Mouse (Mus musculus) midbrain, embryonic 15.5 days (tissue): ENCODE measurements at regions not wholly inside any gene's neighbourhood (a gene's known extent, or its start where the extent isn't known, plus 50 kb on each side); places are given as distances from the start of the nearest gene placed in this dataset.

Experiments used
- ATAC-seq: fragments of 200-750 bp; cut with Nextera tagmentation; replicated peaks from 2 replicates; pipeline ENCODE4 v1.8.0; 2017; ENCODE audit warnings: moderate TSS enrichment
- H3K27ac ChIP-seq: fragments of 300-500 bp; sonication (generic); 2 replicates; pipeline ENCODE4 v1.5.1; 2015; ENCODE audit warnings: mild to moderate bottlenecking, inconsistent platforms
- H3K27me3 ChIP-seq: fragments of 300-500 bp; sonication (generic); replicated peaks from 2 replicates; pipeline ENCODE4 v1.6.1; 2015; ENCODE audit warnings: inconsistent platforms
- H3K36me3 ChIP-seq: fragments of 300-500 bp; sonication (generic); replicated peaks from 2 replicates; pipeline ENCODE4 v1.6.1; 2015; ENCODE audit warnings: inconsistent platforms
- H3K4me1 ChIP-seq: fragments of 300-500 bp; sonication (generic); 2 replicates; pipeline ENCODE4 v1.6.1; 2015; ENCODE audit warnings: inconsistent platforms
- H3K4me2 ChIP-seq: fragments of 300-500 bp; sonication (generic); 2 replicates; pipeline ENCODE4 v1.6.1; 2015; ENCODE audit warnings: inconsistent platforms, mild to moderate bottlenecking, moderate library complexity
- H3K4me3 ChIP-seq: fragments of 300-500 bp; sonication (generic); 2 replicates; pipeline ENCODE4 v1.5.1; 2015; ENCODE audit warnings: mild to moderate bottlenecking, inconsistent platforms
- H3K9ac ChIP-seq: fragments of 300-500 bp; sonication (generic); 2 replicates; pipeline ENCODE4 v1.6.1; 2015; ENCODE audit warnings: mild to moderate bottlenecking, inconsistent platforms
- H3K9me3 ChIP-seq: fragments of 300-500 bp; sonication (generic); 2 replicates; pipeline ENCODE4 v1.6.1; 2016; ENCODE audit warnings: inconsistent platforms
- WGBS: fragments of 180-500 bp; shearing (Covaris S2); methylation state at CpG from one replicate; pipeline ENCODE4 v1.1.7; 2015; ENCODE audit warnings: mixed read lengths; 5-methylcytosine and 5-hydroxymethylcytosine counted together

DNA sequence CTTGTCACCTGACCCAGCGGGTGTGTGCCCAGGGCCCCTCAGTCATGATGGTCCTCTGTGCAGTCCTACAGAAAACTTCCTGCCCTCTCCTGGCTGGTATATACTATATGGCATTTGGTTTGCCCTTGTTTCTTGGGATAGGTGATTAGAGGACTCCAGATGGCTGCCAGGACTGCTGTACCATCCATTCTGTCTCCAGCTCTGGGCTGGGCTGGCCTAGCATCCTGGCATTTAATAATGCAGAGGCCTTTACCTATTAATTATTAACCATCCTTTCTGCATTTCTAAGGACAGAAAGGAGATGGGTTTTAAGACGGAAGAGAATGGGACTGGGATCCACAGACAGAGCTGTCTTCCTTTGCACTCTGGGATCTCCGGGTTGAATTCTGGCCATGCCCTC, 288.7 kb upstream of the Myt1l start:
- H3K9me3 ChIP-seq = no peaks in the 10 kb centered on the region
- no peak overlapping the region for H3K4me2 ChIP-seq
- no peak overlapping the region for H3K4me3 ChIP-seq
- peaks cover 32% of the 10 kb centered on the region for H3K4me1 ChIP-seq
- WGBS = 68% methylated on average over 3 of the region's 3 CpGs
- H3K36me3 ChIP-seq = no peaks in the 10 kb centered on the region
- H3K27ac ChIP-seq = peak overlapping the region; percentile 74
- H3K27me3 ChIP-seq = no peaks in the 10 kb centered on the region
- no peak overlapping the region for H3K9ac ChIP-seq
- ATAC-seq = peak; percentile 44

DNA sequence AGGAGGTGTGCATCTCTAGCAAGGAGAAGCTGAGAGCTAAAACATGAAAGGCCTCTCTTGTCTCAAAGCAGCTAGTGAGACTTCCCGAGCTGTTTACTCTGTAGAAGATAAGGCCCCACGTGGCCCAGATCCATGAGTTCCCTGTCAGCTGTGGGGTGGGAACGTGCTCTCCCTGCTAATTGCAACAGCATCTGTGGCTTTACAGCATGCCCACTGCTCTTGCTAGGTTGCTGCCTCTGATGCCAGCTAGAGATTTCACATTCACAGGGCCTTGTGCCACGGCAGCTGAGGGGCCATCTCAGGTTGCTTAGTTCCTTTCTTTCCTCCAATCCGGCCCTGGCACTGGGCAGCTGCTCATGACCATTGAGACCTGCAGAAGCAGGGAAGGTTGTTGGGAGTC, 288.2 kb upstream of the Myt1l start:
- H3K27me3 ChIP-seq = no peaks in the 10 kb centered on the region
- peaks cover 32% of the 10 kb centered on the region for H3K4me1 ChIP-seq
- H3K4me2 ChIP-seq = no peak overlapping the region
- 34% methylated on average over 5 of the region's 5 CpGs for WGBS
- peak; percentile 82 for ATAC-seq
- H3K27ac ChIP-seq = peak overlapping the region; percentile 74
- H3K4me3 ChIP-seq = no peak overlapping the region
- H3K36me3 ChIP-seq = no peaks in the 10 kb centered on the region
- H3K9me3 ChIP-seq = no peaks in the 10 kb centered on the region
- H3K9ac ChIP-seq = no peak overlapping the region

DNA sequence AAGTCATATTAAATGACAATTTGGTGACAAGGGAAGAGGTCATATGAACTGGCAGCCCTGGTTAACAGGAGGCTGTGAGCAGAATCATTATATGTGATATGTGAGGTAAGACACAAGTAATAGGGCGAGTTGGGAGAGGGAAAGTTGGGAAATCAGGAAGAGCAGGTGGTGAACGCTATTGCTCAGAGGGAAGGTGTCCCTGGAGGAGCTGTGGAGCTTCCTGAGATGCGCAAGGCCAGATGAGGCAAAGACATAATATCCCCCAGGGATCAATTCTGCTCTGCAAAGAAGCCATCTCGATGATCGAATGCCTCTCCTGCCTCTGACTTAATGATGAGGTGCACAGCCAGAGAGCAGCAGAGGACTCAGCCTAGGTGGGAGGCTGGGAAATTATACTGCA, 285.1 kb upstream of the Myt1l start:
- Histone ChIP-seq H3K9me3 (no peaks in the 10 kb centered on the region), H3K36me3 (no peaks in the 10 kb centered on the region), H3K4me2 (no peak overlapping the region), H3K27ac (no peak overlapping the region), H3K9ac (no peak overlapping the region), H3K4me1 (peaks cover 38% of the 10 kb centered on the region), H3K4me3 (no peak overlapping the region), H3K27me3 (no peaks in the 10 kb centered on the region)
- 68% methylated on average over 5 of the region's 5 CpGs for whole genome bisulfite sequencing
- ATAC-seq = no peak

DNA sequence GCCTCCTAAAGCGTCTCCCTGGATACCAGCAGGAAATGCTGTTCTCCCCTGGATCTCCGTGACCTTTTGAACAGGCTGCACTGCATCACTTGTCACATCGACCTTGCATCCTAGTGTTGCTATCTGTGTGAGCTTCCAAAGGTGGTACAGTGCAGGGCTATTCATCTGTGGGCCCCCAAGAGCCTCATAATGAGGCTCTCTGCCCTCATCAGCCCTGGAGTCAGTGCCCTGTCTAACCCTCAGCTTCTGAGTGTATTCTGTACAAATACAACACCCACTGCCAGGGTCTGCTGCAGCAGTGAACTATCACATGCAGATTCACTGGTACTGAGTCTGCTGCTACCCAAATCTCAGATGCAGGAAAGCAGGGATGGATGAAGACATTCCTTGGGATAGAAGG, 282.1 kb upstream of the Myt1l start:
- no peaks in the 10 kb centered on the region for H3K36me3 ChIP-seq
- no peak overlapping the region for H3K4me2 ChIP-seq
- no peak overlapping the region for H3K9ac ChIP-seq
- WGBS = 28% methylated on average over 3 of the region's 3 CpGs
- H3K27me3 ChIP-seq = no peaks in the 10 kb centered on the region
- ATAC-seq = no peak
- peaks cover 16% of the 10 kb centered on the region for H3K4me1 ChIP-seq
- no peak overlapping the region for H3K4me3 ChIP-seq
- H3K27ac ChIP-seq = 0 out of 2 replicates have a peak overlapping the region, but pooled peaks have one; percentile 35
- H3K9me3 ChIP-seq = no peaks in the 10 kb centered on the region

DNA sequence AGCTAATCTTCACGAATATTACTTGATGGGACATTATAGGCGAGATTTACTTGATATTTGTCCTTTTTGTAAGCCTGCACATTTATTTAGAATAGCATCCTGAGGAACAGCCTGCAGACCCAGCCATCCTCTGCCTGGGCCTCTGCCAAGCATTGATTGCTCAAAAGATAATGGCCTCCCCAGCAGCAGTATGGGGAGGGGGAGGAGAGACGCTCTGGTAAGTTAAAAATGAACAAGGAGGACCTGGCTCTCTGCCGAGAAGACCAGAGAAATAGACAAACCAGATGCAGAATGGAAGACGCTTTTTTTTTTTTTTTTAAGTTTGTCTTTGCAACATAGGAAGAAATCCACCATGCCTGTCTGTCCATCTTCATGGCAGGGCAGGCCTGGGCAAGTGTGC, 280.8 kb upstream of the Myt1l start:
- H3K36me3 ChIP-seq = no peaks in the 10 kb centered on the region
- H3K4me2 ChIP-seq = no peak overlapping the region
- H3K27ac ChIP-seq = peak overlapping the region; percentile 58
- H3K9me3 ChIP-seq = no peaks in the 10 kb centered on the region
- no peak for ATAC-seq
- H3K27me3 ChIP-seq = no peaks in the 10 kb centered on the region
- no peak overlapping the region for H3K4me3 ChIP-seq
- 59% methylated on average over 5 of the region's 5 CpGs for WGBS
- H3K9ac ChIP-seq = no peak overlapping the region
- peaks cover 16% of the 10 kb centered on the region for H3K4me1 ChIP-seq

DNA sequence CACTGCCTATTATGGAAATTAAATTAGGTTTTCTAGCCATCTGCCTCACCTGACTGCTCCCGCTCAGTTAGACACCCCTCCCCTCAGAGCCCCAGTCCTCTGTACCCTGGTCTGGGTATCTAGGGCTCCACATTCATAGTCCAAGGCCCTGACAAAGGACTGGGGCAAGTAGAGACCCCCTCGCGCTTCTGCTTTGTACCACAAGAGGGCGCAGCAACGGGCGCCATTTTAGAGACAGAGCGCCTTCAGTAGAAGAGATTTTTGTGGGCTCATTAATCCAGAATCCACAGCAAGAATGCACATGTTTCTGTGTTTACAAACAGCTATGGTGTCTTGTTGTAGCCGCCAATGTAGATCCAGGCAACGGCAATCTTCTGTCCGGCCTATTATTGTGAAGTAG, 279.7 kb upstream of the Myt1l start:
- Histone ChIP-seq H3K4me1 (peaks cover 16% of the 10 kb centered on the region), H3K9ac (no peak overlapping the region), H3K4me2 (no peak overlapping the region), H3K36me3 (no peaks in the 10 kb centered on the region), H3K4me3 (no peak overlapping the region), H3K9me3 (no peaks in the 10 kb centered on the region), H3K27me3 (no peaks in the 10 kb centered on the region), H3K27ac (no peak overlapping the region)
- WGBS = 85% methylated on average over 10 of the region's 10 CpGs
- ATAC-seq = no peak

DNA sequence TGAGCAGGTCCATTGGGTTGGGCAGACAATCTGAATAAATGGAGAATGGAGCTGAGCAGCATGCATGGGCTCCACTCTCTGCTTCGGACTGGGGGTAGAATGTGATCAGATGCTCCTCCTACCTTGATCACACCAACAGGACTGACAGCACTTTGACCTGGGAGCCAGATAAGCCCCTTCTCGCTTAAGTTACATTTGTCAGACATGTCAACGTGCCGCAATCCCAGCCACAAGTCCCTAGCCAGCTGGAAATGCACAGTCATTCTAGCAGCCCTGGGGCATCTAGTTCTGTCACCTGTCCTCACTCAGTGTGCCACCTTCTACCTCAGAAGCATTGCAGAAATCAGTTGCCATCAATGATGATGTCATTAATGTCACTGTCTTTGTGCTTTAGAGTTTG, 272.1 kb upstream of the Myt1l start:
- Histone ChIP-seq H3K4me3 (no peak overlapping the region), H3K4me1 (peaks cover 31% of the 10 kb centered on the region), H3K36me3 (no peaks in the 10 kb centered on the region), H3K27ac (no peak overlapping the region), H3K27me3 (no peaks in the 10 kb centered on the region), H3K9ac (no peak overlapping the region), H3K4me2 (no peak overlapping the region), H3K9me3 (no peaks in the 10 kb centered on the region)
- no peak for ATAC-seq
- 93% methylated on average over 4 of the region's 4 CpGs for WGBS

DNA sequence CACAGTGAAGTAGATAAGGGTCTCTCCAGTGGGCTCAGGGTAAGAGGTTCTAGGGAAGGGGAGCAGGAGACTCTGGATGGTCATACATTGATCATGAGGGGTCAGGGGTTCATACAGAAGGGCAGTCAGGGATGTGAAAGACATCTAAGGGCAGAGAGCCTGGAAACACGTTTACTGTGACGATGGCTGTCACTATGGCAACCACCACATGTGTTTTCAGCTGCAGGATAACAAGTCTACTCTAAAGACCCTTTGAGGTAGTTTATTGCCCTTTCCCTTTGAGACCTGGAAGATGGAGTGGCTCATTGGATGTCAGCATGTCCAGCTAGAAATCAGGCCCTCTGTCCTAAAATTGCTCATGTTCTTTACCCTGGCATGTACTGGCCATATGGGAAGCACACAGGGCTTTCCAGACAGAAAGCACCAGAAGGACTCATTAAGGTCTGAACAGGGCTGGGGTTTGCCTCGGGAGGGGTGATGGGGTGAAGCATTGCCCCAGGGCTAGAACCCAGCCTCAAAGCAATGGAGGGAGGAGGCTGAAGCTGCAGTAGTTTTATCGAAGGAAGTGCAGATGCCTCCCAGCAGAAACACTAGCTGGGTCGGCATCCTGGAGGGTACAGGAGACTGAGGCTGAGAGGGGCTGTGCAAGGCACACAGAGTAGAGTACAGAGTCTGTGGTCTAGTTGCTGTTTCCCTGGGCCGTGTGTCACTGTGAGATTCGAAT, 271.0 kb upstream of the Myt1l start:
- H3K9me3 ChIP-seq = no peaks in the 10 kb centered on the region
- H3K4me3 ChIP-seq = no peak overlapping the region
- peak; percentile 69 for ATAC-seq
- peak overlapping the region; percentile 9; the same call in 1 of the 2 replicates for H3K4me2 ChIP-seq
- H3K27me3 ChIP-seq = no peaks in the 10 kb centered on the region
- H3K27ac ChIP-seq = peak overlapping the region; percentile 83
- WGBS = 9% methylated on average over 7 of the region's 7 CpGs
- H3K36me3 ChIP-seq = no peaks in the 10 kb centered on the region
- H3K9ac ChIP-seq = no peak overlapping the region
- peaks cover 31% of the 10 kb centered on the region for H3K4me1 ChIP-seq

DNA sequence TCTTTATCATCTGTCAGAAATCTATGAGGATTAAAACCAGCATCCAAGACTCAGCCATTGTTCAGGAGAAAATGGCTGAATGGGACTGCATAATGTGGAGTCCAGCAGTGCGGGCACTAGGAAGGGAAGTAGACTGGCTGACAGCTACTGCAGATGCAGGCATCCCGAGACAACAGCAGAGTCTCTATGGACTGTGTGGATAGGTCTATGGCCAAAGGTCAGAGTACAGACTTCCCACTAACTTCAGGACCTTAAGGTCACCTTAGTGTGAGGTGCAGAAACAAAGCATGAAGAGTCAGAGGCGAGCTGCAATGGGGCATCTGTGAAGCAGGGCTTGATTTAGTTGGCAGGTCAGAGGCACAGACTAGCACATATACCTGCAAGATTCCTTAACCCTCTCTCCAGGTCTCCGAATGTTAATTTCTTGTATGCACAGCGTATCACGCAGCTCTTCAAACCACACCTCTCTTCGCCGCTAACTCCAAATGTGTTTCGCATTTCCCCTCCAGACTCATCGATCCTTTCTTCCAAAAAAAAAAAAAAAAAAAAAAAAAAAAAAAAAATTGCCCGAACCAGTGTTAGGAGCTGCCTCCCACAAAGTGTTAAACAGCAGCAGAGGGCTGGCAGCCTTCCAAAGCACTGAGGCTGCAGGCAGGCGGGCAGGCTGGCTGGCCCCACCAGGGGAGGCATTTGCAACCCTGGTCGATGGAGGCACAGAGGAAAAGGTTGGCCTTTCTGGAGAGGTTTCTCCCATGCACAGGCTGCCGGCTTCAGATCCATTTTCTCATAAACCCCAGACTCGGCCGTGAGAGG, 270.2 kb upstream of the Myt1l start:
- Histone ChIP-seq H3K4me1 (peaks cover 31% of the 10 kb centered on the region), H3K4me2 (peak overlapping the region; percentile 9; the same call in 1 of the 2 replicates), H3K9me3 (no peaks in the 10 kb centered on the region), H3K27me3 (no peaks in the 10 kb centered on the region), H3K36me3 (no peaks in the 10 kb centered on the region), H3K9ac (0 out of 2 replicates have a peak overlapping the region, but pooled peaks have one; percentile 11), H3K4me3 (no peak overlapping the region), H3K27ac (peak overlapping the region; percentile 83)
- WGBS = 8% methylated on average over 16 of the region's 16 CpGs
- ATAC-seq = peak; percentile 68

DNA sequence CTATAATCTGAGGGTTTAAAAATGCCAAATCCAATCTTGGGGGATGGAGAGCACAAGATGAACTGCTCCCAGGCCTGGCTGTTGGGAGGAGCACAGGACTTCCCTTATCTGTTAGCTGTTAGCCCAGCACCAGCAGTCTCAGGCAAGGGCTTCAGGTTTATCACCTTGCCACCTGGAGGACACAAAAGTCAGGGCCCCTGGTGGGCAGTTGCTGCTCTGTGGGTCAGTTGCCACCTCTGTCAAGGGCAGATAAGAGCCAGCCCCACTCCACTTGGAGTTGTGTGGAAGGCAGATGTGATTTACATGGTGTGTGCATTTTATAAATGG, 269.7 kb upstream of the Myt1l start:
- Histone ChIP-seq H3K4me1 (peaks cover 31% of the 10 kb centered on the region), H3K27ac (peak overlapping the region; percentile 83), H3K9ac (0 out of 2 replicates have a peak overlapping the region, but pooled peaks have one; percentile 11), H3K27me3 (no peaks in the 10 kb centered on the region), H3K4me3 (no peak overlapping the region), H3K36me3 (no peaks in the 10 kb centered on the region), H3K9me3 (no peaks in the 10 kb centered on the region), H3K4me2 (peak overlapping the region; percentile 9; the same call in 1 of the 2 replicates)
- ATAC-seq = peak; percentile 15

DNA sequence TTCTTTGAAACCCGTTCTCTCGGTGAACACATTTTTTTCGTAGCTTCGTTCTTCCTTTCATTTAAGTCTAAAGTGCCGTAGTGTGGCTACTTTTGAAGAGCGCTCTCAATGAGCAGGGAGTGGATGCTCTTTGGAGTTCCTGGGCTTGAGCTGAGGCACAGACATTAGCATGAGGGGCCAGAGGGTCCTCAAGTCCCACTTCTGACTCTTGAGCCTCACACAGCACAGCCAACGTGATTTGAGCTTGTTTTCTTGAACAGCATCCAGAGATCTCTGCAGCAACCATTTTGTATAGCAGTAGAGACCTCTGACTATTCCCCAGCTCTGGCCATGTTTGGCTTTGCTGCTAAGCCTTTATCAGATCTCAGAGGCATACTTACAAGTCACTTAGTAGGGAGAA, 269.2 kb upstream of the Myt1l start:
- Histone ChIP-seq H3K9me3 (no peaks in the 10 kb centered on the region), H3K27ac (peak overlapping the region; percentile 83), H3K27me3 (no peaks in the 10 kb centered on the region), H3K4me3 (no peak overlapping the region), H3K4me1 (peaks cover 28% of the 10 kb centered on the region), H3K4me2 (no peak overlapping the region), H3K9ac (no peak overlapping the region), H3K36me3 (no peaks in the 10 kb centered on the region)
- WGBS = 74% methylated on average over 7 of the region's 7 CpGs
- no peak for ATAC-seq

DNA sequence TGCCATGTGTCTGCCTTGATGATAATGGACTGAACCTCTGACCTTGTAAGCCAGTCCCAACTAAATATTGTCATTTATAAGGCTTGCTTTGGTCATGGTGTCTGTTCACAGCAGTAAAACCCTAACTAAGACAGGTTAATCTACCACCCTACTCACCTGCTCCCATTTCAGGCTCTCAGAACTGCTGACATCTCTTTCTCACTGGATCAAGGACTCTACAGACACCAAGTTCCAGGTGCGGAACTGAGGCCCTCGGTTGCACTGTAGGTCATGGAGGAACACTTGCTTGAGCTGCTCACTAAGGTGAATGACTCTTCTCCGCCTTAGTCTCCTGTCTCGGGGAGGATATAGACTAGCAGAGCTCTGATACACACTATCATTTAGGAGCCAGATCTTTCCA, 254.0 kb upstream of the Myt1l start:
- Histone ChIP-seq H3K4me3 (no peak overlapping the region), H3K9me3 (no peaks in the 10 kb centered on the region), H3K4me2 (no peak overlapping the region), H3K4me1 (peaks cover 3% of the 10 kb centered on the region), H3K27ac (no peak overlapping the region), H3K9ac (no peak overlapping the region), H3K27me3 (no peaks in the 10 kb centered on the region), H3K36me3 (no peaks in the 10 kb centered on the region)
- no peak for ATAC-seq
- 96% methylated on average over 4 of the region's 4 CpGs for WGBS

DNA sequence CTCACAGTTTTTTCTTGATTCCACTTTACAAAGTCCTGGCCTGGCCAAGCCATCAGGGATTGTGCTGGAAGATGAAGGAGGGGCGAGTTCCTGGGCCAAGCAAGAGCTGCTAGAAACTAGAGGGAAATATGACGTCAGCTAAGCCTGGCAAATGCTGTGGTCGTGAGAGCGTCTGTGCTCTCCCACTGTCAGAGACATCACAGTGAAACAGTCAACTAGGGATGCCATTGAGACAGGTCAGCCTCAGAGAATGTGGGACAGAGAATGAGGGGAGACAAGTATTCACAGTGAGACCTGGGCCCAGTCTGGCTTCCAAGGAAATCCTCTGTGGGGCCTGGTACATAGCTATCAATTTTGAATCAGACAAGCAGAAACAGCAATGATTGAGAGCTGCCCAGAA, 252.5 kb upstream of the Myt1l start:
- H3K4me2 ChIP-seq = no peak overlapping the region
- H3K4me3 ChIP-seq = no peak overlapping the region
- no peak overlapping the region for H3K27ac ChIP-seq
- no peak for ATAC-seq
- no peaks in the 10 kb centered on the region for H3K27me3 ChIP-seq
- H3K36me3 ChIP-seq = no peaks in the 10 kb centered on the region
- H3K9ac ChIP-seq = no peak overlapping the region
- 61% methylated on average over 4 of the region's 4 CpGs for WGBS
- H3K4me1 ChIP-seq = peaks cover 18% of the 10 kb centered on the region
- no peaks in the 10 kb centered on the region for H3K9me3 ChIP-seq
